Mouse (Mus musculus) hindbrain, embryonic 10.5 days (tissue): ENCODE results near the gene Gm7879. TPM values are rescaled to one million over a fixed set of nuclear protein-coding genes. Genes with fewer than 3 reads are reported as not detected.
A peak's percentile ranks its signal among the peaks of the same experiment; 100 is the strongest.

Experiments used
- DNase-seq: peaks from one replicate; pipeline ENCODE4 v3.0.0-alpha.2; 2017; ENCODE audit warnings: low spot score
- H3K27ac ChIP-seq: fragments of 300-500 bp; sonication (generic); 2 replicates; pipeline ENCODE4 v1.5.1; 2016; ENCODE audit warnings: mild to moderate bottlenecking, moderate library complexity
- H3K27me3 ChIP-seq: fragments of 300-500 bp; sonication (generic); 2 replicates; pipeline ENCODE4 v1.6.1; 2016; ENCODE audit warnings: mild to moderate bottlenecking; ENCODE audit not compliant: poor library complexity, insufficient read depth, severe bottlenecking
- H3K36me3 ChIP-seq: fragments of 300-500 bp; sonication (generic); 2 replicates; pipeline ENCODE4 v1.6.1; 2016; ENCODE audit warnings: mild to moderate bottlenecking, moderate library complexity
- H3K4me1 ChIP-seq: fragments of 300-500 bp; sonication (generic); replicated peaks from 2 replicates; pipeline ENCODE4 v1.6.1; 2016; ENCODE audit warnings: mild to moderate bottlenecking
- H3K4me3 ChIP-seq: fragments of 300-500 bp; sonication (generic); 2 replicates; pipeline ENCODE4 v1.5.1; 2016; ENCODE audit warnings: mild to moderate bottlenecking, moderate library complexity
- H3K9me3 ChIP-seq: fragments of 300-500 bp; sonication (generic); 2 replicates; pipeline ENCODE4 v1.6.1; 2016; ENCODE audit warnings: mild to moderate bottlenecking, moderate library complexity
- WGBS: fragments of 180-500 bp; shearing (Covaris S2); methylation state at CpG from one replicate; pipeline ENCODE4 v1.1.7; 2016; 5-methylcytosine and 5-hydroxymethylcytosine counted together
- polyA plus RNA-seq: library from polyadenylated mRNA; unstranded; fragments of >200 nt; fragmentation: Nextera tagmentation; extraction: Ambion mirVana; gene quantifications from 2 replicates; pipeline ENCODE4 v1.2.1, GENCODE M21; 2016

Gm7879 gene
- polyA plus RNA-seq, 1 experiment from 2014 or later = not detected

- no peak overlapping the region for H3K4me3 ChIP-seq
- no peak overlapping the region for H3K27ac ChIP-seq
- no peaks in the 10 kb centered on the region for H3K4me1 ChIP-seq
- no peaks in the 10 kb centered on the region for H3K27me3 ChIP-seq
- H3K36me3 ChIP-seq = no peaks in the 10 kb centered on the region
- 90% methylated on average over 3 of the region's 3 CpGs for WGBS
- DNase-seq = no peak
- H3K9me3 ChIP-seq = no peaks in the 10 kb centered on the region
Observed at GRCm38 (mm10) chr5:43904685-43905084, 8.3 kb upstream of the Gm7879 start.

GRCm38 (mm10) chr5:43909213-43909612 lies 3.7 kb upstream of the Gm7879 start:
- Histone ChIP-seq H3K36me3 (no peaks in the 10 kb centered on the region), H3K4me3 (no peak overlapping the region), H3K27ac (no peak overlapping the region), H3K4me1 (no peaks in the 10 kb centered on the region), H3K27me3 (no peaks in the 10 kb centered on the region), H3K9me3 (no peaks in the 10 kb centered on the region)
- DNase-seq = no peak
- 56% methylated on average over 9 of the region's 9 CpGs for WGBS

GRCm38 (mm10) chr5:43910006-43910405 lies 2.9 kb upstream of the Gm7879 start:
- Histone ChIP-seq H3K27me3 (no peaks in the 10 kb centered on the region), H3K4me1 (no peaks in the 10 kb centered on the region), H3K4me3 (no peak overlapping the region), H3K9me3 (no peaks in the 10 kb centered on the region), H3K36me3 (no peaks in the 10 kb centered on the region), H3K27ac (no peak overlapping the region)
- 90% methylated on average over 6 of the region's 6 CpGs for WGBS
- DNase-seq = no peak

- no peak for DNase-seq
- Histone ChIP-seq H3K27me3 (no peaks in the 10 kb centered on the region), H3K27ac (no peak overlapping the region), H3K9me3 (no peaks in the 10 kb centered on the region), H3K36me3 (no peaks in the 10 kb centered on the region), H3K4me3 (no peak overlapping the region), H3K4me1 (no peaks in the 10 kb centered on the region; the same call in 1 of the 2 replicates)
- 89% methylated on average over 4 of the region's 4 CpGs for WGBS
Observed at GRCm38 (mm10) chr5:43915261-43915886, 2.4 kb downstream of the Gm7879 start.

- no peak for DNase-seq
- Histone ChIP-seq H3K9me3 (no peaks in the 10 kb centered on the region), H3K4me3 (no peak overlapping the region), H3K27me3 (no peaks in the 10 kb centered on the region), H3K4me1 (no peaks in the 10 kb centered on the region; the same call in 1 of the 2 replicates), H3K27ac (no peak overlapping the region), H3K36me3 (no peaks in the 10 kb centered on the region)
- WGBS = 90% methylated on average over 11 of the region's 11 CpGs
Observed at GRCm38 (mm10) chr5:43921877-43922276, 8.9 kb downstream of the Gm7879 start.

- H3K36me3 ChIP-seq = no peaks in the 10 kb centered on the region
- H3K9me3 ChIP-seq = no peaks in the 10 kb centered on the region
- H3K4me1 ChIP-seq = no peaks in the 10 kb centered on the region
- DNase-seq = peak; percentile 61
- H3K27ac ChIP-seq = no peak overlapping the region
- no peaks in the 10 kb centered on the region for H3K27me3 ChIP-seq
- 32% methylated on average over 4 of the region's 4 CpGs for WGBS
- no peak overlapping the region for H3K4me3 ChIP-seq
Observed at GRCm38 (mm10) chr5:43923933-43924332, 11.0 kb downstream of the Gm7879 start.

GRCm38 (mm10) chr5:43927729-43928128 lies 14.8 kb downstream of the Gm7879 start:
- H3K27ac ChIP-seq = no peak overlapping the region
- no peaks in the 10 kb centered on the region for H3K4me1 ChIP-seq
- no peak for DNase-seq
- H3K36me3 ChIP-seq = no peaks in the 10 kb centered on the region
- no peaks in the 10 kb centered on the region for H3K9me3 ChIP-seq
- H3K27me3 ChIP-seq = no peaks in the 10 kb centered on the region
- H3K4me3 ChIP-seq = no peak overlapping the region

- Histone ChIP-seq H3K36me3 (no peaks in the 10 kb centered on the region), H3K4me3 (no peak overlapping the region), H3K27ac (no peak overlapping the region), H3K27me3 (no peaks in the 10 kb centered on the region), H3K9me3 (no peaks in the 10 kb centered on the region), H3K4me1 (no peaks in the 10 kb centered on the region)
- no peak for DNase-seq
- WGBS = 59% methylated on average over 2 of the region's 2 CpGs
Observed at GRCm38 (mm10) chr5:43933269-43933668, 20.3 kb downstream of the Gm7879 start.

- Histone ChIP-seq H3K4me1 (peaks cover 21% of the 10 kb centered on the region), H3K36me3 (no peaks in the 10 kb centered on the region), H3K27ac (0 out of 2 replicates have a peak overlapping the region, but pooled peaks have one; percentile 70), H3K9me3 (no peaks in the 10 kb centered on the region), H3K27me3 (peaks cover 7% of the 10 kb centered on the region; the same call in 1 of the 2 replicates), H3K4me3 (peak overlapping the region; percentile 51)
- 48% methylated on average over 9 of the region's 9 CpGs for WGBS
- no peak for DNase-seq
Observed at GRCm38 (mm10) chr5:43947330-43947977, 34.5 kb downstream of the Gm7879 start.

GRCm38 (mm10) chr5:43948111-43948743 lies 35.3 kb downstream of the Gm7879 start:
- Histone ChIP-seq H3K27me3 (peaks cover 7% of the 10 kb centered on the region; the same call in 1 of the 2 replicates), H3K4me3 (peak overlapping the region; percentile 51), H3K36me3 (no peaks in the 10 kb centered on the region), H3K9me3 (no peaks in the 10 kb centered on the region), H3K27ac (peak overlapping the region; percentile 70), H3K4me1 (peaks cover 21% of the 10 kb centered on the region)
- 2% methylated on average over 27 of the region's 27 CpGs for WGBS
- DNase-seq = peak; percentile 61

- peak; percentile 38 for DNase-seq
- no peaks in the 10 kb centered on the region for H3K9me3 ChIP-seq
- peaks cover 22% of the 10 kb centered on the region for H3K4me1 ChIP-seq
- H3K27ac ChIP-seq = peak overlapping the region; percentile 69
- peaks cover 7% of the 10 kb centered on the region; the same call in 1 of the 2 replicates for H3K27me3 ChIP-seq
- no peaks in the 10 kb centered on the region for H3K36me3 ChIP-seq
- peak overlapping the region; percentile 51 for H3K4me3 ChIP-seq
- 4% methylated on average over 8 of the region's 8 CpGs for WGBS
Observed at GRCm38 (mm10) chr5:43948748-43949275, 35.9 kb downstream of the Gm7879 start.

GRCm38 (mm10) chr5:43953241-43953640 lies 40.3 kb downstream of the Gm7879 start:
- Histone ChIP-seq H3K36me3 (no peaks in the 10 kb centered on the region), H3K4me1 (peaks cover 17% of the 10 kb centered on the region), H3K27me3 (0 out of 2 replicates have a peak, but pooled peaks cover under 1% of the 10 kb centered on the region), H3K9me3 (no peaks in the 10 kb centered on the region), H3K27ac (no peak overlapping the region), H3K4me3 (no peak overlapping the region)
- no peak for DNase-seq
- 74% methylated on average over 1 of the region's 1 CpGs for WGBS
